In genomic region chr3:14874402-14875040, GRCm38 (mm10) we compare ENCODE assay signal across 8 mouse cellular contexts. TPM values are rescaled to one million over a fixed set of nuclear protein-coding genes. Genes with fewer than 3 reads are reported as not detected.
DNase-seq lines count a peak whose midpoint lies in the region; ATAC-seq and TF ChIP-seq lines count a peak whose summit lies in the region.

No protein-coding gene starts in this region.

- no peaks in the 10 kb centered on the region for H3K9me3 ChIP-seq in liver, embryonic 14.5 days (ENCODE audit: control insufficient read depth, low read length)

- no peak for ATAC-seq in liver, embryonic 14.5 days (ENCODE audit: insufficient read depth)

- H3K9ac ChIP-seq in liver, embryonic 14.5 days (replicated peaks): no peak overlapping the region

- TF ChIP-seq CTCF in liver, embryonic 14.5 days (IDR thresholded peaks at IDR 0.05; ENCODE audit: low read depth): peak; percentile 67

- peak overlapping the region; percentile 32 for H3K27ac ChIP-seq in liver, embryonic 14.5 days

- no peaks in the 10 kb centered on the region for H3K36me3 ChIP-seq in liver, embryonic 14.5 days (replicated peaks; ENCODE audit: control insufficient read depth, insufficient read depth, low read depth)

- peak overlapping the region; percentile 23; the same call in 1 of the 2 replicates for H3K4me2 ChIP-seq in liver, embryonic 14.5 days (ENCODE audit: low read depth)

- TF ChIP-seq EP300 in liver, embryonic 14.5 days (IDR thresholded peaks at IDR 0.05; ENCODE audit: low read depth): peak; percentile 46

- DNase-seq in gastrocnemius, adult 18-20 months (ENCODE audit: low spot score): peak; percentile 36
- no peak for DNase-seq in gastrocnemius, adult 8-10 months (ENCODE audit: low spot score in 2 of 2)
- peak; percentile 60 for DNase-seq in A20 (ENCODE audit: low read depth, low spot score)
- peak; percentile 73 for DNase-seq in embryo, embryonic 11 days
- DNase-seq in liver, embryonic 14.5 days (ENCODE audit: low read depth in 3 of 3, low spot score in 3 of 3): peak; percentile 73 to 80 (median 74)
- peak; percentile 76 for DNase-seq in telencephalon, adult 2 months (ENCODE audit: low read depth, low spot score)
- no peak for DNase-seq in frontal cortex, postnatal 25 days (ENCODE audit: low spot score in 2 of 2)
- no peak for DNase-seq in Muller cell, postnatal 12 days (ENCODE audit: inconsistent ontology term)

- WGBS in liver, embryonic 14.5 days (ENCODE audit: insufficient replicate concordance): 27% methylated on average over 8 of the region's 8 CpGs

- H3K4me3 ChIP-seq in liver, embryonic 14.5 days (ENCODE audit: insufficient read depth in 1 of 2, low read depth in 2 of 2, low read length in 2 of 2): no peak overlapping the region

- H3K27me3 ChIP-seq in liver, embryonic 14.5 days (ENCODE audit: control insufficient read depth, insufficient read depth, low read length): no peaks in the 10 kb centered on the region

- H3K4me1 ChIP-seq in liver, embryonic 14.5 days (replicated peaks; ENCODE audit: control insufficient read depth in 2 of 2, insufficient read depth in 2 of 2, low read length in 1 of 2): peaks cover 32 to 45% of the 10 kb centered on the region in 2 experiments

RNA-seq across cellular contexts. Expression of gene Car3, which starts 11.2 kb away (rescaled TPM):
- total RNA-seq in gastrocnemius, adult 18-20 months (2021): 1,000 to 10,000 TPM; 1,448 to 1,773 TPM
- total RNA-seq in gastrocnemius, adult 8-10 months (2022): 1,000 to 10,000 TPM in 3 of 4 experiments, 100 to 1,000 TPM in 1; 906 to 1,729 (median 1,130) TPM
- 30.6 and 33.2 TPM in 2 replicates for polyA plus RNA-seq in liver, embryonic 14.5 days (2012; rRNA removed)
- polyA plus RNA-seq in liver, embryonic 14.5 days (2014; fragmentation: Nextera tagmentation; extraction: Ambion mirVana): 80.3 and 134 TPM in 2 replicates

RNA-seq across cellular contexts. Expression of gene Car2, which starts 11.6 kb away (rescaled TPM):
- total RNA-seq in gastrocnemius, adult 18-20 months (2021): 10 to 100 TPM; 17.2 to 19.0 TPM
- total RNA-seq in gastrocnemius, adult 8-10 months (2022): 10 to 100 TPM; 14.3 to 25.3 (median 18.2) TPM
- 960 and 1,504 TPM in 2 replicates for polyA plus RNA-seq in liver, embryonic 14.5 days (2012; rRNA removed)
- polyA plus RNA-seq in liver, embryonic 14.5 days (2014; fragmentation: Nextera tagmentation; extraction: Ambion mirVana): 2,373 and 2,511 TPM in 2 replicates

Comparison
In these comparisons a context has a peak if more than half of its experiments do, and no peak if none do; other contexts are left out.
1. DNase-seq: peak in gastrocnemius, adult 18-20 months (single experiment), A20 (single experiment), embryo, embryonic 11 days (single experiment), liver, embryonic 14.5 days (3 of 3) and telencephalon, adult 2 months (single experiment); none in gastrocnemius, adult 8-10 months (0 of 2), frontal cortex, postnatal 25 days (0 of 2) and Muller cell, postnatal 12 days (single experiment).